Mouse (Mus musculus) ES-Bruce4 (cell line): ENCODE results near the gene Prkag2. TPM values are rescaled to one million over a fixed set of nuclear protein-coding genes. Genes with fewer than 3 reads are reported as not detected.

Source experiments
- H3K27ac ChIP-seq: 2 replicates; pipeline ENCODE4 v1.5.1; 2012; ENCODE audit warnings: low read length, inconsistent platforms; ENCODE audit not compliant: insufficient read depth
- H3K27me3 ChIP-seq: 2 replicates; pipeline ENCODE4 v1.6.1; 2012; ENCODE audit warnings: mild to moderate bottlenecking, low read length, inconsistent platforms; ENCODE audit not compliant: control insufficient read depth, poor library complexity, insufficient read depth, severe bottlenecking
- H3K36me3 ChIP-seq: 2 replicates; pipeline ENCODE4 v1.6.1; 2012; ENCODE audit warnings: inconsistent platforms, mild to moderate bottlenecking, low read length, moderate library complexity; ENCODE audit not compliant: control insufficient read depth, poor library complexity, insufficient read depth, severe bottlenecking
- H3K4me1 ChIP-seq: one replicate; pipeline ENCODE4 v1.8.1; 2011; ENCODE audit warnings: low read length; ENCODE audit not compliant: control insufficient read depth, insufficient read depth
- H3K4me3 ChIP-seq: 2 replicates; pipeline ENCODE4 v1.5.1; 2011; ENCODE audit warnings: low read depth, mild to moderate bottlenecking, low read length
- H3K9ac ChIP-seq: 2 replicates; pipeline ENCODE4 v1.6.1; 2012; ENCODE audit warnings: low read depth, mild to moderate bottlenecking, inconsistent platforms; ENCODE audit not compliant: poor library complexity, severe bottlenecking
- H3K9me3 ChIP-seq: replicated peaks from 2 replicates; pipeline ENCODE4 v1.6.1; 2012; ENCODE audit warnings: mild to moderate bottlenecking, low read length, inconsistent platforms; ENCODE audit not compliant: control insufficient read depth, poor library complexity, insufficient read depth, severe bottlenecking
- CTCF ChIP-seq: IDR thresholded peaks from one replicate; pipeline ENCODE4 v1.8.1; 2011; ENCODE audit warnings: low read depth, low read length
- EP300 ChIP-seq: IDR thresholded peaks from 2 replicates; pipeline ENCODE4 v1.6.1; 2011; ENCODE audit warnings: low read depth, low read length; ENCODE audit not compliant: insufficient read depth
- POLR2A ChIP-seq: IDR thresholded peaks from one replicate; pipeline ENCODE4 v1.8.1; 2011; ENCODE audit warnings: low read length; ENCODE audit not compliant: insufficient read depth
- polyA plus RNA-seq: library from polyadenylated mRNA; stranded (reverse); fragments of >200 nt; gene quantifications from 2 replicates; pipeline ENCODE4 v1.2.4, GENCODE M21; 2011; ENCODE audit warnings: low read depth; ENCODE audit not compliant: missing spikeins, insufficient read depth, insufficient read length

Gene Prkag2
- polyA plus RNA-seq, 1 experiment = 22.0 TPM

DNA sequence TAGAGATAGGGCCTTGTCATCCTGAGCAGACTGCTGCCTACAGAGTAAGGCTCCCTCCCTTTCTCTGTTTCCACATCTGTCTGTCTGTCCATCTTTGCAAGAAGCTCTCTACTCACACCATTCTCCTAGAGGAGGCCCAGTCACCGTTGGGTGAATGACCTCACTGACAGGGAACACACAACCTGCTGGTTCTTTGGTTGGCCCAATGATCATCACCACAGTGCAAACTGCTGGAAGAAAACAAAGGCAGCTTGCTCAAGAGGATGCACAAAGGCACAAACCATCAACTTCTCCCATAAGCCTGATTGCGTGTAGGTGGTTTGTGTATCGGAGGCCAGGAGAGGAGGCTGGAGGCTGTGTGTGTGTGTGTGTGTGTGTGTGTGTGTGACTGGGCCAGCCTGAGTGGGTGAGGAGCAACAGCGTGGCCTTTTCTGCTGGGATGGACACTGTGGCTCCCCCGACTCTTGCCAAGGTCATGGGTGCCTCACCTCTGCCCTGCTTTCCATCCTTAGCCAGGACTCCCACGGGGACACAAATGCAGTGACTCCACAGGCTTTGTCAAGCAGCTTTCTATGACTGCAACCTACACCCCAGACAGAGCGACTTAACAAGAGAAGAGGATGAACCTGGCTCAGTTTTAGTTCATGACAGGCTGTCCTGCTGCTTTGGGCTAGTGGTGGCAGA, 149.4 kb downstream of the Prkag2 start:
- no peak for TF ChIP-seq POLR2A
- TF ChIP-seq CTCF = no peak
- TF ChIP-seq EP300 = no peak
- Histone ChIP-seq H3K9ac (no peak overlapping the region), H3K36me3 (no peaks in the 10 kb centered on the region), H3K27ac (no peak overlapping the region), H3K9me3 (no peaks in the 10 kb centered on the region), H3K4me3 (no peak overlapping the region), H3K27me3 (no peaks in the 10 kb centered on the region), H3K4me1 (no peaks in the 10 kb centered on the region)

DNA sequence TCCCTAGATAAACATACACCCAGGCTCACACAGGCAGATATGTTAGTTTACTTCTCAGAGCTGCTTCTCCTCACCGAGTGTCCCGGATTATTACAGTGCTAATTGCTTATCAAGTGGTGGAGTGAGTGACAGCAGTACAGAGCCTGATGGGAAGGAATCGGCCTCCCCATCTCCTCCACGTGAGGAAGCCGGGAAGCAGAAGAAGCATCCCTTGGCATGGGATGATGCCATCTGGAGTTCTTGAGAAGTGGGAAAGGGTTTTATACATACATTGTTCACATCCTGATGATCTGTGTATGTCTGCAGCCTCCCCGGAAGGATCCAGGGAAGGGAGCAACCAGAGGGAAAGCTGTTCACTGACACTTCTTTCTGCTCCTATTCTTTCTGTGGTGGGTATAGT, 150.4 kb downstream of the Prkag2 start:
- Histone ChIP-seq H3K27ac (no peak overlapping the region), H3K9me3 (no peaks in the 10 kb centered on the region), H3K27me3 (no peaks in the 10 kb centered on the region), H3K36me3 (no peaks in the 10 kb centered on the region), H3K4me3 (no peak overlapping the region), H3K9ac (no peak overlapping the region), H3K4me1 (no peaks in the 10 kb centered on the region)
- TF ChIP-seq CTCF = no peak
- TF ChIP-seq EP300 = no peak
- TF ChIP-seq POLR2A = no peak

DNA sequence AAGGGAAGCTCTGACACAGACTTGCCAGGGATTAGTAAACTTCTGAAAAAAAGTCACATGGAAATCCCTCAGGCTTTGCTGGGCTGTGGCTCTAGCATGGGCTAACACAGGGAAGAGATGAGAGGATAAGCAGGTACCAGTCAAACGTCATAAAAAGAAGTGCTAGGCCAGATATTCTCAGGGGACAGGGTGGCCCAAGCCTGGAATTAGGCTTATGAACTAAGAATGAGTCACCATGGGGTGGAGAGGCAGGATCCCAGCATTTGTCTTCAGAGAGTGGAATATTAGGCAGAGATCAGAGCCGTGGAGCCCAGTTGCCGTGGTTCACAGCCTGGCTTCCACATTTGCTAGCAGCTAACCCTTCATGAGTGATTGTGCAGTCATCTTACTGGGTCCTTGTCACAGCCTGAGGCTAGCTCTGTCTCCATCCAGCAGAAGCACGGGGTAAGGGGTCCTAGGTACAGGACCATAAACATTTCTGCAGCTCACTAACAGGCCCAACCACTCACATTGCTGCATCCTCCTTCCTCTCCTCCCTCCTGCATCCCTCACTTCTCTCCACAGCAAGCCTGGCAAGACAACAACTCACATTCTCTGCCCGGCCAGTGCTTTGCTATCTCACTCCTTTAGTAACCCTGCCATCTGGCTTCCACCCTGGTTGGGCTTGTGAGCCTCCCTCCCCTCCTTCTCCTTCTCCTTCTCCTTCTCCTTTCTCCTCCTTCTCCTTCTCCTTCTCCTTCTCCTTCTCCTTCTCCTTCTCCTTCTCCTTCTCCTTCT, 162.2 kb downstream of the Prkag2 start:
- no peak for TF ChIP-seq POLR2A
- TF ChIP-seq EP300 = no peak
- no peak for TF ChIP-seq CTCF
- H3K27ac ChIP-seq = no peak overlapping the region
- no peaks in the 10 kb centered on the region for H3K27me3 ChIP-seq
- H3K36me3 ChIP-seq = no peaks in the 10 kb centered on the region
- H3K4me3 ChIP-seq = no peak overlapping the region
- H3K4me1 ChIP-seq = no peaks in the 10 kb centered on the region
- H3K9me3 ChIP-seq = no peaks in the 10 kb centered on the region
- H3K9ac ChIP-seq = no peak overlapping the region

DNA sequence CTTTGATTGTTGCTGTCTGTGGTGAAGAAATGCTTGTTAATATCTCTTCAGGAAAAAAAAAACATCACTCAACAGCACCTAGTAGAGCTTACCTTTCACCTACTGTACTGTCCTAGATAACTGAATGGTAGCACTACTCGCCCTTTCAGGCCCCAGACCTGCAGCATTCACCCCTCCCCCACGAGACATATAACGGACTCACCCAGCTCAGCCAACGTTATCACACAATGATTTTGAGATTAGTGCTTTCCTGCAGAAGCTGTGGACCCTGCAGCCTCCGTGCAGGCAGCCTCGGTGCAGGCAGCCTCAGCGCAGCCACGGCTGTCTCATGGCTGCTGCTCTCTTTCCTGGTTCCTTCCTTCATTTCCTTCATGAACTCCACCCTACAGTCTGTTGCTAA, 164.0 kb downstream of the Prkag2 start:
- H3K27me3 ChIP-seq = no peaks in the 10 kb centered on the region
- H3K27ac ChIP-seq = no peak overlapping the region
- H3K9ac ChIP-seq = no peak overlapping the region
- no peaks in the 10 kb centered on the region for H3K4me1 ChIP-seq
- no peaks in the 10 kb centered on the region for H3K36me3 ChIP-seq
- no peaks in the 10 kb centered on the region for H3K9me3 ChIP-seq
- TF ChIP-seq EP300 = no peak
- TF ChIP-seq POLR2A = no peak
- H3K4me3 ChIP-seq = no peak overlapping the region

DNA sequence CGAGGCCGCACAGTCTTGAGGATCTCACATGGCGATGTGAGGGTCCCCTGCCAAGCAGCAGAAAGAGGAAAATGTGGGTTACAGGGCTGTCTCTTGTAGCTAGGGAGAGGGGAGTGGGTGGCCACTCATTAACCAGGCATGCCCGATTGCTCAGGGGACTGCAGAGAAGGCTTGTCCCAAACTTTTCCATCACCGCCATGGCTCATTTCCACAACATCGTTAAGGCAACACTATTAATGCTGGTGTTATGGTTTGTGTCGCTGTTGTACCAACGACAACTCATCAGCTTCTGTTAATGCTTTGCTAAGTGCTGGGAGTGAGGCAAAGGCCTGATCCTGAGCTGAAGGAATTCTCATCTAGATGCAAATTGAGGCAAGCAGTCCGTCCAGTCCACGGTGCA, 165.0 kb downstream of the Prkag2 start:
- Histone ChIP-seq H3K9ac (no peak overlapping the region), H3K4me3 (no peak overlapping the region), H3K9me3 (no peaks in the 10 kb centered on the region), H3K27me3 (no peaks in the 10 kb centered on the region), H3K27ac (no peak overlapping the region), H3K4me1 (no peaks in the 10 kb centered on the region), H3K36me3 (no peaks in the 10 kb centered on the region)
- TF ChIP-seq EP300 (no peak), CTCF (no peak), POLR2A (no peak)

DNA sequence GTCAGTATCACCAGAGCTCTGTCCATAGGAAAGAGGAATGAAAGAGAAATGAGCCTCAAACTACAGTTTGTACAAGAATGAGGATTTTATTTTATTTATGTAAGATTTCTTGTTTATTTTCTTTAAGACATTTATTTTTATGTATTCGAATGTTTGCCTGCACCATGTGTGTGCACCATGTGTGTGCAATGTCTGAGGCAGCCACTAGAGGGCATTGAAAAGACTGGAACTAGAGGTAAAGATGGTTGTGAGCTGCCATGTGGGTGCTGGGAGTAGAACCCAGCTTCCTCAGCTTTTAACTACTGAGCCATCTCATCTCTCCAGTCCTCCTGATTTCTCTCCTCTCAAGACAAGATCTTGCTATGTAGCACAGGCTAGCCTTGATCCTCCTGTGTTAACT, 166.7 kb downstream of the Prkag2 start:
- Histone ChIP-seq H3K4me3 (no peak overlapping the region), H3K4me1 (no peaks in the 10 kb centered on the region), H3K27ac (no peak overlapping the region), H3K36me3 (no peaks in the 10 kb centered on the region), H3K27me3 (no peaks in the 10 kb centered on the region), H3K9ac (no peak overlapping the region), H3K9me3 (no peaks in the 10 kb centered on the region)
- no peak for TF ChIP-seq CTCF
- TF ChIP-seq POLR2A = no peak
- no peak for TF ChIP-seq EP300
